Mouse (Mus musculus): ENCODE data around the gene Tbc1d8. TPM values are rescaled to one million over a fixed set of nuclear protein-coding genes. Genes with fewer than 3 reads are reported as not detected.

Gene Tbc1d8
- polyA plus RNA-seq, 1 experiment, result 26.8 TPM

- Histone ChIP-seq H3K4me1 (replicated peaks; ENCODE audit: control insufficient read depth, insufficient read depth, low read length) (0 out of 2 replicates have a peak, but pooled peaks cover 4% of the 10 kb centered on the region), H3K36me3 (ENCODE audit: control insufficient read depth, insufficient read depth, low read length) (no peaks in the 10 kb centered on the region), H3K27me3 (ENCODE audit: control insufficient read depth, insufficient read depth, low read length) (no peaks in the 10 kb centered on the region), H3K4me3 (ENCODE audit: control insufficient read depth, insufficient read depth, low read length) (no peak overlapping the region), H3K27ac (ENCODE audit: control insufficient read depth, insufficient read depth, low read length) (no peak overlapping the region)
- WGBS, result 30% methylated on average over 3 of the region's 3 CpGs
- DNase-seq, result no peak
- TF ChIP-seq POLR2A (IDR thresholded peaks at IDR 0.05; ENCODE audit: control insufficient read depth, extremely low read depth, insufficient read depth, low read length, poor library complexity), result no peak
- TF ChIP-seq CTCF (IDR thresholded peaks at IDR 0.05; ENCODE audit: borderline replicate concordance, control insufficient read depth, extremely low read depth, insufficient read depth, low read length, poor library complexity), result no peak
Measured at GRCm38 (mm10) chr1:39487370-39487769, 8.8 kb upstream of the Tbc1d8 start.

GRCm38 (mm10) chr1:39482115-39482815 is 3.7 kb upstream of the Tbc1d8 start:
- no peak for TF ChIP-seq CTCF (IDR thresholded peaks at IDR 0.05; ENCODE audit: borderline replicate concordance, control insufficient read depth, extremely low read depth, insufficient read depth, low read length, poor library complexity)
- TF ChIP-seq POLR2A (IDR thresholded peaks at IDR 0.05; ENCODE audit: control insufficient read depth, extremely low read depth, insufficient read depth, low read length, poor library complexity), result no peak
- no peak for DNase-seq
- Histone ChIP-seq H3K27me3 (ENCODE audit: control insufficient read depth, insufficient read depth, low read length) (no peaks in the 10 kb centered on the region), H3K4me1 (replicated peaks; ENCODE audit: control insufficient read depth, insufficient read depth, low read length) (peaks cover 14% of the 10 kb centered on the region), H3K27ac (ENCODE audit: control insufficient read depth, insufficient read depth, low read length) (no peak overlapping the region), H3K36me3 (ENCODE audit: control insufficient read depth, insufficient read depth, low read length) (no peaks in the 10 kb centered on the region), H3K4me3 (ENCODE audit: control insufficient read depth, insufficient read depth, low read length) (no peak overlapping the region)
- WGBS, result 34% methylated on average over 10 of the region's 10 CpGs

- no peak for DNase-seq
- no peak overlapping the region for H3K4me3 ChIP-seq (ENCODE audit: control insufficient read depth, insufficient read depth, low read length)
- no peaks in the 10 kb centered on the region for H3K36me3 ChIP-seq (ENCODE audit: control insufficient read depth, insufficient read depth, low read length)
- TF ChIP-seq CTCF (IDR thresholded peaks at IDR 0.05; ENCODE audit: borderline replicate concordance, control insufficient read depth, extremely low read depth, insufficient read depth, low read length, poor library complexity) (no peak), POLR2A (IDR thresholded peaks at IDR 0.05; ENCODE audit: control insufficient read depth, extremely low read depth, insufficient read depth, low read length, poor library complexity) (no peak)
- peaks cover 17% of the 10 kb centered on the region for H3K4me1 ChIP-seq (replicated peaks; ENCODE audit: control insufficient read depth, insufficient read depth, low read length)
- 94% methylated on average over 5 of the region's 5 CpGs for WGBS
- H3K27ac ChIP-seq (ENCODE audit: control insufficient read depth, insufficient read depth, low read length), result no peak overlapping the region
- no peaks in the 10 kb centered on the region; the same call in 1 of the 2 replicates for H3K27me3 ChIP-seq (ENCODE audit: control insufficient read depth, insufficient read depth, low read length)
Measured at GRCm38 (mm10) chr1:39479254-39479653, 699 bp upstream of the Tbc1d8 start.

- Histone ChIP-seq H3K4me1 (replicated peaks; ENCODE audit: control insufficient read depth, insufficient read depth, low read length) (peaks cover 17% of the 10 kb centered on the region), H3K36me3 (ENCODE audit: control insufficient read depth, insufficient read depth, low read length) (no peaks in the 10 kb centered on the region), H3K4me3 (ENCODE audit: control insufficient read depth, insufficient read depth, low read length) (peak overlapping the region; percentile 45), H3K27ac (ENCODE audit: control insufficient read depth, insufficient read depth, low read length) (no peak overlapping the region), H3K27me3 (ENCODE audit: control insufficient read depth, insufficient read depth, low read length) (no peaks in the 10 kb centered on the region; the same call in 1 of the 2 replicates)
- WGBS, result 11% methylated on average over 10 of the region's 10 CpGs
- no peak for DNase-seq
- TF ChIP-seq CTCF (IDR thresholded peaks at IDR 0.05; ENCODE audit: borderline replicate concordance, control insufficient read depth, extremely low read depth, insufficient read depth, low read length, poor library complexity) (no peak), POLR2A (IDR thresholded peaks at IDR 0.05; ENCODE audit: control insufficient read depth, extremely low read depth, insufficient read depth, low read length, poor library complexity) (no peak)
Measured at GRCm38 (mm10) chr1:39478896-39479200, 293 bp upstream of the Tbc1d8 start.

GRCm38 (mm10) chr1:39477064-39477463 is 1.5 kb downstream of the Tbc1d8 start:
- WGBS, result 70% methylated on average over 5 of the region's 5 CpGs
- H3K36me3 ChIP-seq (ENCODE audit: control insufficient read depth, insufficient read depth, low read length), result no peaks in the 10 kb centered on the region
- no peak for DNase-seq
- H3K4me1 ChIP-seq (replicated peaks; ENCODE audit: control insufficient read depth, insufficient read depth, low read length), result peaks cover 10% of the 10 kb centered on the region
- H3K27ac ChIP-seq (ENCODE audit: control insufficient read depth, insufficient read depth, low read length), result no peak overlapping the region
- no peaks in the 10 kb centered on the region; the same call in 1 of the 2 replicates for H3K27me3 ChIP-seq (ENCODE audit: control insufficient read depth, insufficient read depth, low read length)
- TF ChIP-seq POLR2A (IDR thresholded peaks at IDR 0.05; ENCODE audit: control insufficient read depth, extremely low read depth, insufficient read depth, low read length, poor library complexity) (no peak), CTCF (IDR thresholded peaks at IDR 0.05; ENCODE audit: borderline replicate concordance, control insufficient read depth, extremely low read depth, insufficient read depth, low read length, poor library complexity) (no peak)
- H3K4me3 ChIP-seq (ENCODE audit: control insufficient read depth, insufficient read depth, low read length), result no peak overlapping the region

GRCm38 (mm10) chr1:39476341-39476740 is 2.2 kb downstream of the Tbc1d8 start:
- no peak for DNase-seq
- Histone ChIP-seq H3K4me3 (ENCODE audit: control insufficient read depth, insufficient read depth, low read length) (no peak overlapping the region), H3K36me3 (ENCODE audit: control insufficient read depth, insufficient read depth, low read length) (no peaks in the 10 kb centered on the region), H3K27me3 (ENCODE audit: control insufficient read depth, insufficient read depth, low read length) (no peaks in the 10 kb centered on the region; the same call in 1 of the 2 replicates), H3K27ac (ENCODE audit: control insufficient read depth, insufficient read depth, low read length) (no peak overlapping the region), H3K4me1 (replicated peaks; ENCODE audit: control insufficient read depth, insufficient read depth, low read length) (peaks cover 10% of the 10 kb centered on the region)
- WGBS, result 92% methylated on average over 1 of the region's 1 CpGs
- TF ChIP-seq CTCF (IDR thresholded peaks at IDR 0.05; ENCODE audit: borderline replicate concordance, control insufficient read depth, extremely low read depth, insufficient read depth, low read length, poor library complexity), result no peak
- TF ChIP-seq POLR2A (IDR thresholded peaks at IDR 0.05; ENCODE audit: control insufficient read depth, extremely low read depth, insufficient read depth, low read length, poor library complexity), result no peak

Measured in thymus, adult 2 months (tissue).